Mouse (Mus musculus) ES-Bruce4 (cell line): ENCODE data around the gene Cdc42ep5. TPM values are rescaled to one million over a fixed set of nuclear protein-coding genes. Genes with fewer than 3 reads are reported as not detected.
"Not testable (repeated sequence)": the region's sequence is repeated elsewhere in the genome, so short reads cannot be mapped to it uniquely, and the experiment has no call there.

Experiments used
- H3K27ac ChIP-seq: 2 replicates; pipeline ENCODE4 v1.5.1; 2012; ENCODE audit warnings: low read length, inconsistent platforms; ENCODE audit not compliant: insufficient read depth
- H3K27me3 ChIP-seq: 2 replicates; pipeline ENCODE4 v1.6.1; 2012; ENCODE audit warnings: mild to moderate bottlenecking, low read length, inconsistent platforms; ENCODE audit not compliant: control insufficient read depth, poor library complexity, insufficient read depth, severe bottlenecking
- H3K36me3 ChIP-seq: 2 replicates; pipeline ENCODE4 v1.6.1; 2012; ENCODE audit warnings: inconsistent platforms, mild to moderate bottlenecking, low read length, moderate library complexity; ENCODE audit not compliant: control insufficient read depth, poor library complexity, insufficient read depth, severe bottlenecking
- H3K4me1 ChIP-seq: one replicate; pipeline ENCODE4 v1.8.1; 2011; ENCODE audit warnings: low read length; ENCODE audit not compliant: control insufficient read depth, insufficient read depth
- H3K4me3 ChIP-seq: 2 replicates; pipeline ENCODE4 v1.5.1; 2011; ENCODE audit warnings: low read depth, mild to moderate bottlenecking, low read length
- H3K9ac ChIP-seq: 2 replicates; pipeline ENCODE4 v1.6.1; 2012; ENCODE audit warnings: low read depth, mild to moderate bottlenecking, inconsistent platforms; ENCODE audit not compliant: poor library complexity, severe bottlenecking
- H3K9me3 ChIP-seq: replicated peaks from 2 replicates; pipeline ENCODE4 v1.6.1; 2012; ENCODE audit warnings: mild to moderate bottlenecking, low read length, inconsistent platforms; ENCODE audit not compliant: control insufficient read depth, poor library complexity, insufficient read depth, severe bottlenecking
- CTCF ChIP-seq: IDR thresholded peaks from one replicate; pipeline ENCODE4 v1.8.1; 2011; ENCODE audit warnings: low read depth, low read length
- EP300 ChIP-seq: IDR thresholded peaks from 2 replicates; pipeline ENCODE4 v1.6.1; 2011; ENCODE audit warnings: low read depth, low read length; ENCODE audit not compliant: insufficient read depth
- POLR2A ChIP-seq: IDR thresholded peaks from one replicate; pipeline ENCODE4 v1.8.1; 2011; ENCODE audit warnings: low read length; ENCODE audit not compliant: insufficient read depth
- polyA plus RNA-seq: library from polyadenylated mRNA; stranded (reverse); fragments of >200 nt; gene quantifications from 2 replicates; pipeline ENCODE4 v1.2.4, GENCODE M21; 2011; ENCODE audit warnings: low read depth; ENCODE audit not compliant: missing spikeins, insufficient read depth, insufficient read length

Cdc42ep5 gene
- polyA plus RNA-seq, 1 experiment = 33.8 TPM

DNA sequence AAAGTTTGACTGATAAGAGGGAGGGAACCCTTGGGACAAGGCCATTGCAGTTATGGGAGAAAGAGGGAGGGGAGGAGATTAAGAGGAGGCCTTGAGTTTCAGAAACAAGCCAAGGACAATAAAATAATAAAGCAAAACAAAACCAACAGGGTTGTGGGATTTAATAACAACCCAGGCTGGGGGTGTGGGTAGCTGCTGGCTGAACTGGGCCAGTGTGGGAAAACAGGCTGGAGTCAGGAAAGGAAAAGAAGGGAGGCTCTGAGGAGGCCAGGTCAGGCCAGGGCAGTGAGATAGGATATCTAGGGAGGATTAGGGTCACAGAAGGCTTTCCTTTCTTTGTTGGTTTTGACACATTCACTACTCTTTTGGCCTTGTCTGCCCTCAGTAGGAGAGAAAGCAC, 2.4 kb upstream of the Cdc42ep5 start:
- TF ChIP-seq POLR2A (no peak), EP300 (no peak), CTCF (no peak)
- Histone ChIP-seq H3K9me3 (peaks cover 2% of the 10 kb centered on the region; the same call in 1 of the 2 replicates), H3K36me3 (no peaks in the 10 kb centered on the region), H3K27me3 (no peaks in the 10 kb centered on the region), H3K4me1 (peaks cover 2% of the 10 kb centered on the region), H3K4me3 (no peak overlapping the region), H3K9ac (no peak overlapping the region), H3K27ac (no peak overlapping the region)

DNA sequence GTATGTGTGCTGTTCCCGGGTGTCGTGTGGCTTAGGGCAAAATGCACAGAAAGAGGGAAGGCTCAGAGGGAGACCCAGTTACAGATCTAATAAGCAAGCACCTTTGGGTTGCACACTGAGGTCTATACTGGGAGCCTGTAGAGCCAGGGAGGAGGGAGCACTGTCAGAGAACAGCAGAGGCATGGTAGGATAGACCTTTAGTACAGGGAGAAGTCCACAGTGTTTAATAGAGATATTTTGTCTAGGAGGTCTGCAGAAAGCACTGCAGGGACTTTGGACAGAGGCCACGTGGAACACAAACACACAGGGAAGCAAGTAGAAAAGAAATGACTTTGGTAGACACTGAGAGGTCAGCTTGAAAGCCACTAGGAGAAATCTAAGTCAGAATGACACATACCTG, 626 bp upstream of the Cdc42ep5 start:
- no peak overlapping the region for H3K27ac ChIP-seq
- H3K36me3 ChIP-seq = no peaks in the 10 kb centered on the region
- no peaks in the 10 kb centered on the region for H3K27me3 ChIP-seq
- H3K9me3 ChIP-seq = 0 out of 2 replicates have a peak, but pooled peaks cover 2% of the 10 kb centered on the region
- H3K9ac ChIP-seq = no peak overlapping the region
- TF ChIP-seq EP300 (no peak), POLR2A (no peak), CTCF (no peak)
- no peak overlapping the region for H3K4me3 ChIP-seq
- H3K4me1 ChIP-seq = peaks cover 2% of the 10 kb centered on the region

DNA sequence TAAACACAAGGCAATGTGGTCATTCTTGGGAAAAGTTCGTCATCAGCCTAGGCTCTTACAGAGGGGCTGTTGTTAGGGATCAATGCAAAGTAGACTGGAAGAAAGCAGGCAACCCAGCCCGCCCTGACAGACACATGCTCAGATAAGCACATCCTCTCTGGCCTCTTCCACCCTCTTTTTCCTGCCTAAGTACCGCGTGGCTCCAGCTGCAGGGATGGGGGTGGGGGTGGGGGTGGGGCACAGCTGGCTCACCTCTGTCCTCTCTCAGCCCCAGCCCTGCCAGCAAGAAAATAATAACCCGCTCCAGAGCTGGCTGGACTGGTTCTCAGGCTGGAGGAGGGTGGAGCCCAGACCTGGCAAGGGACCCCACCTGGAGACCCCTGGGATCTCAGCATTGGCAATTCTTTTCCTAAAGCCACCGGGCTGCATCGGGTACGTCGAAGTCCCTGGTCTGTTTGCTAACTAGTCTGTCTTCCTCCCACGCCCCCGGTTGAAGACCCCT, 1.0 kb downstream of the Cdc42ep5 start:
- H3K27me3 ChIP-seq = no peaks in the 10 kb centered on the region
- H3K27ac ChIP-seq = no peak overlapping the region; the same call in 1 of the 2 replicates
- peak overlapping the region; percentile 49 for H3K9ac ChIP-seq
- H3K9me3 ChIP-seq = no peaks in the 10 kb centered on the region
- TF ChIP-seq EP300 (no peak), CTCF (no peak), POLR2A (no peak)
- H3K4me3 ChIP-seq = peak overlapping the region; percentile 43
- peaks cover 2% of the 10 kb centered on the region for H3K4me1 ChIP-seq
- no peaks in the 10 kb centered on the region for H3K36me3 ChIP-seq

DNA sequence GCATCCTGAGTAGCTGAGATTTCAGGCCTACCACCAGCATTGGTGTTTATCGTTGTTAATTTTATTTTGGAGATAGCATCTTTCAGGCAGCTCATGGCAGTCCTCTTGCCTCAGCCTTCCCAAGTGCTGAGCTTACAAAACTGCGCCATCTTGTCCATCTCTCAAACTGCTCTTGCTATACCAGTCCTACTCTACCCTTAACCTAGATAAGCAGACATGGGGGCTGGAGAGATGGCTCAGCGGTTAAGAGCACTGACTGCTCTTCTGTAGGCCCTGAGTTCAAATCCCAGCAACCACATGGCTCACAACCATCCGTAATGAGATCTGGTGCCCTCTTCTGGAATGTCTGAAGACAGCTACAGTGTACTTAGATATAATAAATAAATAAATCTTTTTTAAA, 3.1 kb downstream of the Cdc42ep5 start:
- H3K4me1 ChIP-seq, H3K27me3 ChIP-seq, H3K9me3 ChIP-seq, H3K27ac ChIP-seq, H3K9ac ChIP-seq, H3K36me3 ChIP-seq, H3K4me3 ChIP-seq: not testable (repeated sequence)

DNA sequence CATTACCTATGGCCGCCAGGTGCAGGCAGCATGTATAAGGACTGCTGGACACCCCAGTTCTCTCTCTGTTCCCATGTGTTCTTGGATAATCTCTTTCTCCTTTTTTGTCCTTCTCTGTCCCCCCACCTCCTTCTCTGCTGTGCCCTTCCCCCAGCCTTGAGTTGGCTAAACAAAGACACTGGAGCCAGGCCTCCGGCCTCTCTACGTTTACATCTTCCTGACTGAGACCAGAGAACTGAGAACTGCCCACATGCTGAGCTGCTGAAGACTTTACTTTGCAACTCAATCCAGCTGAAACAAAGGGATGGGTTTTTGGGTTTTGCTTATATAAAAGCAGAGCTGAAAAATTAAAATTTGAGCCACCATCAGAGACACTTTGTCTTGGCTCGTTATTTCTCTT, 9.7 kb downstream of the Cdc42ep5 start:
- peak overlapping the region; percentile 94 for H3K27ac ChIP-seq
- no peak overlapping the region for H3K4me3 ChIP-seq
- H3K9ac ChIP-seq = no peak overlapping the region
- H3K9me3 ChIP-seq = no peaks in the 10 kb centered on the region
- H3K4me1 ChIP-seq = peaks cover 3% of the 10 kb centered on the region
- H3K27me3 ChIP-seq = no peaks in the 10 kb centered on the region
- H3K36me3 ChIP-seq = no peaks in the 10 kb centered on the region
- no peak for TF ChIP-seq CTCF
- peak; percentile 76 for TF ChIP-seq EP300
- TF ChIP-seq POLR2A = no peak

DNA sequence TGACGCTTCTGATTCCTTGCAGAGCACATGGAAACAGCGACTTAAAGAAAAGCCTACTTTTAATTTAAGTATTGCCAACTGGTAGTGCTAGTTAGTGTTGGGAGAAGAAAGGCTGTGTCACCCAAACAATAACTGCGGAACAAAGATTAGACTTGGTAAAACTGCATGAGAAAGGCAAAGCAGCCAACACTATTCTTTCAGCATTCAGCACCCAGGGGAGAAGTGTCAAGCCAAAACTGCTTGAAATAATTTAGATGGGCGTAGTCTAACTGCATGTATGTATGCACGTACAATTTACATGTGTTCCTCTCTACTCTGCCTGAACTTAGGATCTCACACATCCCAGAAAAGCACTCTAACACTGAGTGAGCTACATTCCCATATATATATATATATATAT, 10.3 kb downstream of the Cdc42ep5 start:
- Histone ChIP-seq H3K9ac (no peak overlapping the region), H3K36me3 (no peaks in the 10 kb centered on the region), H3K9me3 (no peaks in the 10 kb centered on the region), H3K4me1 (peaks cover 3% of the 10 kb centered on the region), H3K4me3 (no peak overlapping the region), H3K27me3 (no peaks in the 10 kb centered on the region), H3K27ac (no peak overlapping the region)
- no peak for TF ChIP-seq CTCF
- no peak for TF ChIP-seq EP300
- no peak for TF ChIP-seq POLR2A
